Mouse (Mus musculus): Measurements from ENCODE around the gene Hmcn2.
A peak's percentile ranks its signal among the peaks of the same experiment; 100 is the strongest.

Gene Hmcn2

DNA sequence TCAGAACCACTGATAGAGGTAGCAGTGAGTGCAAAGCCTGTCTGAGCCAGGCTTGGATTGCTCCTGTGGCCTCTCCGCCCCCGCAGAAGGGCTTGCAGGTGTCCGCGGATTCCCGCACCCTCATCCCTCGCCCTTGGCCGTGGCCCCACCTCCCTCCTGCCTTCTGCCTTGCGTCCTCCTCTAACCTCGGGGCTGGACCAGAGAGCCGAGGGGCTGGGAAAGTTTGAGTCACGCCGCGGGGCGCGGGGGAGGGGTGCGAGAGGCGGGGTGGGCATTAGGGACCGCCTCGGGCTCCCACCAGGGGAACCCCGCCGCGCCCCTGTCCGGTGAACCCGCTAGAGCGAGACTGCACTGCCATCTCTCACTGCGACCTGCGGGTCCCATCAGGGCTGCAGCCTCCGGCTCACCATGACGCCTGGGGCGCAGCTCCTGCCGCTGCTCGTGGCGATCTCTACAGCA lies at the start of gene Hmcn2:
Gene Hmcn2 (plus strand): TSS at position 409 of the 459 bp plus-strand sequence.
- no peak for DNase-seq (ENCODE audit: low read depth, low spot score)

DNA sequence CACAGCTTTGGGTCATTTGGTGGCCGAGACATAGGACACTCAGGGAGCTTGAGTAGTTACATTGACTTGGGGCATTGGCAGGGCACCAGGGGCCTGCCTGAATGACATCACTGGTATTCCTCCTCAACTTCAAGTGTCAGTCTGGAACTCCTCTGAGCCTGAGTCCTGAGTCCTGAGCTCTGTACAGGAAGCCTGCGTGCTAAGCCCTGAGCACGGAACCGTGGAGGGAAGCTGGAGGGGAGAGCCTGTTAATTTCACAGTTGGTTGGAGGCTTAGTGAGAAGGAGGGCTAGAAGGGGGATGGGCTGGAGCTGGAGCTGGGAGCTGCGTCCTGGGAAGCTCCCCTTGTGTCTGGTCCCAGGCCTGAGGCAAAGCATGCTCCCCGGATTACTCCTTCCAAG lies 46.8 kb upstream of the Hmcn2 start:
- DNase-seq (ENCODE audit: low read depth, low spot score), result no peak

- DNase-seq (ENCODE audit: low read depth, low spot score), result no peak
Measured at GRCm38 (mm10) chr2:31268631-31269030, 45.6 kb upstream of the Hmcn2 start.

DNA sequence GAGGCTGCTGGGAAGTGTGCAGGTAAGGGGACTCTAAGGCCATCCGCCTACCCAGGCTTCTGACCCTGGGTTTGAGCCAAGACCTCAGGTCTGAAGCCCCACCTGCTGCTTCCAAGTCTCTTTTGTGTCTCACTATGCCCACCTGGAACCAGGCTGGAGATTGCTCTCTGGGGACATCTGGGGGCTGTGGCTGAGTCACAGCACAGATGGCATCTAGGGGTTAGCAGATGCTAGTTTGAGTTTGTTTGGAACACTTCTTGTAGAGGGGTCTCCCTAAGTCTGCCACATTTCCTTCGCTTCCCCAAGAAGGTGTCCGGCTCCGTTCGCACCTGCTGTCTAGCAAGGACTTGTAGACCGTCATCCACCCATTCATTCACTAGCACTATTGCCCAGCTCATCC lies 45.0 kb upstream of the Hmcn2 start:
- no peak for DNase-seq (ENCODE audit: low read depth, low spot score)

GRCm38 (mm10) chr2:31269847-31270246 lies 44.4 kb upstream of the Hmcn2 start:
- no peak for DNase-seq (ENCODE audit: low read depth, low spot score)

GRCm38 (mm10) chr2:31270470-31270869 lies 43.7 kb upstream of the Hmcn2 start:
- no peak for DNase-seq (ENCODE audit: low read depth, low spot score)

- DNase-seq (ENCODE audit: low read depth, low spot score), result no peak
Measured at GRCm38 (mm10) chr2:31271071-31271470, 43.1 kb upstream of the Hmcn2 start.

GRCm38 (mm10) chr2:31274993-31275392 lies 39.2 kb upstream of the Hmcn2 start:
- no peak for DNase-seq (ENCODE audit: low read depth, low spot score)

DNA sequence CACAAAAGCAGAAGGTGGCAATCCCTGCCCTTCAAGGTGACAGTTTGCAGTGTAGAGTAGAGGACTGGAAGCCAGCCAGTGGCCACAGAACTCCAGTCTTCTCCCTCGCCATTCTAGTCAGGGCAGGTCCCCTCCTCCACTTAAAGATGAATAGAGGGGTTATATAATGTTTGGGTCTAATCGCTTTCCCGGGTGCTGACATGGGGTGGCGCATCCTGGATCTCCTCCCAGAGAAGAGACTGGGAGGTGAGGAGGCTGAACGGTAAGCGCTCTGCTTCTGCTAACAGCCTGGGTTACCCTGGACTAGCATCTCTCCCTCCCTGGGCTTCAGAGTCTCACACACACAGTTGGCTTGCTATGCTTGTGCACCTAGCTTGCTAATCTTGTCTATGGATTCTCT lies 36.4 kb upstream of the Hmcn2 start:
- no peak for DNase-seq (ENCODE audit: low read depth, low spot score)

DNA sequence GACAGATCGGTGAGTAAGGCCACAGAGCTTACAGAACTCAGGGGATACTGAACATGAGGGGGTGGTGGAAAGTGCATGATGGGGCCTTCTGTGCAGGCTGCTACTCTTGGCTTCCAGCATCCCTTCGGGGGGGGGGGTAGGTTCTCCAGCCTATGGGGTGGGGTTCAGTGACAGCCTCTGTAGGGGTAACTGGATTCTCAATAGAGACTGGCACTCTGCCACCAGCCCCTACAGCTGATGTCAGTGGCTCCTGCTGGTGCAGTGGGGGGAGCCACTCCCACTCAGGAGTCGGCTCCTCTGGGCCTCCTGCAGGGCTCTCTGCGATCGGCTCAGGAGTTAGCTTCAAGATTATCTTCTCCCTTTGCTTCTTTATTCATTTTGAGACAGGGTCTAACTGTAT lies 35.7 kb upstream of the Hmcn2 start:
- DNase-seq (ENCODE audit: low read depth, low spot score), result no peak

DNA sequence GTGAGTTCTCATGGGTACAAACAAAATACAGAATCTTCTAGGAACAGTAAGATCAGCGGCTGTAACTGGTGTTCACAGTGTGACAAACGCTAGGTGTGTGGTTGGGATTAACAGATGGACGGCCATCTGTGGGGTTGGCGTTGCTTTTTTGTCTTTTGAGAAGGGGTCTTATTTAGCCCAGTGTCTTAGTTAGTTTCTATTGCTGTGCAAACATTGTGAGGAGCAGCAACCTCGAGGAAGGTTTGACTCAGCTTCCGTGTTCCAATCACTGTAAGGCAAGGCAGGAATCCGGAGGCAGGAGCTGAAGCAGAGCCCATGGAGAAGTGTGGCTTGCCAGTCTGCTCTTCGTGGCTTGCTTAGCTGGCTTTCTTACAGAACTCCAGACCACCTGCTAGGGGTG lies 33.1 kb upstream of the Hmcn2 start:
- no peak for DNase-seq (ENCODE audit: low read depth, low spot score)

- DNase-seq (ENCODE audit: low read depth, low spot score), result no peak
Measured at GRCm38 (mm10) chr2:31282266-31282665, 31.9 kb upstream of the Hmcn2 start.

GRCm38 (mm10) chr2:31282880-31283279 lies 31.3 kb upstream of the Hmcn2 start:
- no peak for DNase-seq (ENCODE audit: low read depth, low spot score)

GRCm38 (mm10) chr2:31284531-31284930 lies 29.7 kb upstream of the Hmcn2 start:
- no peak for DNase-seq (ENCODE audit: low read depth, low spot score)

DNA sequence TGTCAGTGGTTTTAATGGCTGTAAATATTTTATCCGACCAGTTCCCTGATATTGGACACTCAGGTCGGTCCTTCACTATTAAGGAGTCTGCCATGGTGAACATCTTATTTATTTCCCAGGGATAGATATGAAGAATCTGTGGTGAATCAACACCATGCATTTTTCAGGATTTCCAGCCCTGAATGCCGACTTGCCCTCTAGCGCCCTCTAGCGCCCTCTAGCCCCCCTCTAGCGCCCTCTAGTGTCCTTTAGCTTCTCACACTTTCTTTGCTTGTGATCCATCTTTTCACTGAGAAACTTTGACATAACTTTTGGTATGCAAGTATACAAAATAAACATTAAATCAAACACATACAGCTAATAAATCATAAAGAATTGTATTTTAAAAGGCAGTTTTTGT lies 22.8 kb upstream of the Hmcn2 start:
- no peak for DNase-seq (ENCODE audit: low read depth, low spot score)

- DNase-seq (ENCODE audit: low read depth, low spot score), result no peak
Measured at GRCm38 (mm10) chr2:31294985-31295384, 19.2 kb upstream of the Hmcn2 start.

GRCm38 (mm10) chr2:31296395-31296794 lies 17.8 kb upstream of the Hmcn2 start:
- DNase-seq (ENCODE audit: low read depth, low spot score), result no peak

GRCm38 (mm10) chr2:31297602-31298268 lies 16.5 kb upstream of the Hmcn2 start:
- DNase-seq (ENCODE audit: low read depth, low spot score), result peak; percentile 46

- no peak for DNase-seq (ENCODE audit: low read depth, low spot score)
Measured at GRCm38 (mm10) chr2:31298814-31299213, 15.4 kb upstream of the Hmcn2 start.

DNA sequence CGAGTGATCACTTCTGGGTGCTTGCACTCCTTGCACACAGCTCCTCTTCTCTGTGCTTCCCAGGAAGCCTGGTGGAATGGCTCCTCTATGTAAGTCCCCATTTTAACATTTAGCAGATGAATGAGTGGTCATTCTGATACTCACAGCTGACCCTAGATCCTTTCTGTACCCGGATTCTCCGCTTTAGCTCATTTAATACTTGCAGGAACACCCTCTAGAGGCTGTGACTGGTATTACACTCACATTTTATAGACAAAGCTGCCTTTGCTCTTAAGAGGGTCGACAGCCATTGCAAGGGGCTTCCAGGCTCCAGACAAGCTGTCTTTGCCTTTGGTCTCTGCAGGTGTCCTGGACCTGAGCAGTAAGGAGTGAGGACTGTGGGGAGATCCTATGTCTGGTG lies 14.9 kb upstream of the Hmcn2 start:
- DNase-seq (ENCODE audit: low read depth, low spot score), result no peak

DNA sequence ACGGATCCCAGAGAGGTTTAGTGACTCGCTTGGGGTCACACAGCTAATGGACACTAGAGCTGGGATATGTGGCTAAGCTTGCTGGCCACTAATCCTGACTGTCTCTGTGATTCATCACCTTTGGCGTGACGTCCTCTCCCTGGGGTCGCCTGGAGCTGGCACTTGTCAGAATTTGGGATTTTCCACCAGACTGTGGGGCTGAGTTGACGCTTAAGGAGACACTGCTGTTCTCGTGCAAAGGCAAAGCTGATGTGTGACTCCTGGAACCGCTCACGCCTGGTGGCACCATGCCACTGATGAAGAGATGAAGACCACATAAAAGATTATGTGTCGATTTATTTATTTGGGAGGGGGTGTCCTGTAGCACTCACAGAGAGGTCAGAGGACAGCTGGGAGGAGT lies 14.2 kb upstream of the Hmcn2 start:
- no peak for DNase-seq (ENCODE audit: low read depth, low spot score)

- no peak for DNase-seq (ENCODE audit: low read depth, low spot score)
Measured at GRCm38 (mm10) chr2:31303177-31303576, 11.0 kb upstream of the Hmcn2 start.

DNA sequence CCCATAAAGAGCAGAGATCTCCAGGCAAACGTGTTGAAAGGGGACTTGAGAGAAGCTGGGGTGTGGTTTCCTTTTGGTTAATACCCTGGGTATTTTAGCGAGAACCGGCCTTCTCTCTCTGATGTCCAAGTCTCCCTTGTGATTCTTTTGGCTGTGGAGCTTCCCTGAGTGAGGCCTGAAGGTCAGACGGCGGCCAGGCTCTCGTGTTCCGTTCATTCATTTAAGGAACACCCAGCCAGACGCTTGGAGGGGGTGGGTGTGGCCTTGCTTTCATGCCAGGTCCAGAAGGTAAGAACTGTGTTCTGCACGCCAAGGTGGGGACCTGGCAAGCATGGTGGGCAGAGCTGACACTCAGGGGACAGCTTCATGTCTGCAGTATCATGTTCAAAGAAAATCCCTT lies 10.0 kb upstream of the Hmcn2 start:
- no peak for DNase-seq (ENCODE audit: low read depth, low spot score)

All from brain, embryonic 18.5 days (tissue).